Comparison of ENCODE assay signal across 16 mouse cellular contexts in the genomic region with DNA sequence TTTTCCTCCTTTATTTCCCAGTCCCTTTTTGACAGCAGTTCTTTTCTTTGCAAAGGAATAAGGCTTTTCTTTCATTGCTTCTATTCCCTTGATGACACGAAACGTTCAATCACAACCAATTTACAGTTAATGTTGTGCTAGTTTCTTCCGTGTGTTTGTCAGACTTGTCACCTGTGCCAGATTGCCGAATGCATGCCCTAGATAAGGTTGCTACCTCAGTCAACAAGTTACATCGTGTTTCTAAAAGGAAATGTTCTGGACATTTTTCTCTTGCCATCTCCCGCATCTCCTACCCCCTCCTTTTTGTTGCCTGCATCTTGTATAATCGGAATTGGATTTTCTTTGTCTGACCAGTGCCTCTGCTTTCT.
"Had no signal": no experiment of that assay in that cellular context is flagged by ENCODE, and none has a peak within 500 bp of the region (broad histone marks: within the 10 kb centered on the region; RNA-seq: fewer than 3 reads in every experiment).

No protein-coding gene starts in this region.

- H3K9ac ChIP-seq: kidney, embryonic 15.5 days; limb, embryonic 13.5 days; liver, embryonic 12.5 days; liver, embryonic 15.5 days; lung, embryonic 15.5 days had no signal

- H3K36me3 ChIP-seq: kidney, embryonic 15.5 days; limb, embryonic 10.5 days; limb, embryonic 13.5 days; liver, embryonic 12.5 days; liver, embryonic 15.5 days; lung, embryonic 15.5 days had no signal

- H3K4me3 ChIP-seq: kidney, embryonic 15.5 days; limb, embryonic 10.5 days; limb, embryonic 13.5 days; liver, embryonic 12.5 days; liver, embryonic 15.5 days; lung, embryonic 15.5 days had no signal

- H3K9me3 ChIP-seq: kidney, embryonic 15.5 days; limb, embryonic 10.5 days; limb, embryonic 13.5 days; liver, embryonic 12.5 days; liver, embryonic 15.5 days; lung, embryonic 15.5 days had no signal

- DNase-seq: kidney, postnatal 10 days; kidney, postnatal 4 days; liver; lung, adult 18-20 months; lung, postnatal 10 days; lung, postnatal 36 days; midbrain, embryonic 14.5 days; thymus, adult 18-20 months; thymus, postnatal 36 days had no signal

- H3K4me2 ChIP-seq: kidney, embryonic 15.5 days; limb, embryonic 13.5 days; liver, embryonic 12.5 days; liver, embryonic 15.5 days; lung, embryonic 15.5 days; midbrain, embryonic 11.5 days had no signal

- H3K27ac ChIP-seq: kidney, embryonic 15.5 days; limb, embryonic 10.5 days; limb, embryonic 13.5 days; liver, embryonic 12.5 days; liver, embryonic 15.5 days; lung, embryonic 15.5 days had no signal

- ATAC-seq: liver, embryonic 12.5 days had no signal

- H3K27me3 ChIP-seq: kidney, embryonic 15.5 days; limb, embryonic 13.5 days; liver, embryonic 12.5 days; liver, embryonic 15.5 days; lung, embryonic 15.5 days had no signal

- H3K4me1 ChIP-seq: kidney, embryonic 15.5 days; limb, embryonic 10.5 days; limb, embryonic 13.5 days; liver, embryonic 12.5 days; liver, embryonic 15.5 days; lung, embryonic 15.5 days had no signal
